Mouse (Mus musculus) left cerebral cortex, adult 11 months (tissue): ENCODE results near the gene Carns1.

Experiments used
- DNase-seq: peaks from one replicate; pipeline ENCODE4 v3.0.0; 2022; ENCODE audit warnings: low spot score

The Carns1 gene

GRCm38 (mm10) chr19:4171393-4172290, 3.6 kb downstream of the Carns1 start:
- DNase-seq, result no peak

- no peak for DNase-seq
Observed at GRCm38 (mm10) chr19:4170723-4171392, 4.4 kb downstream of the Carns1 start.

- no peak for DNase-seq
Observed at GRCm38 (mm10) chr19:4169810-4170209, 5.5 kb downstream of the Carns1 start.

GRCm38 (mm10) chr19:4169378-4169784, 5.9 kb downstream of the Carns1 start:
- DNase-seq, result peak; percentile 99

GRCm38 (mm10) chr19:4166678-4167476, 8.4 kb downstream of the Carns1 start:
- DNase-seq, result no peak

- DNase-seq, result no peak
Observed at GRCm38 (mm10) chr19:4164721-4165120, 10.6 kb downstream of the Carns1 start.

GRCm38 (mm10) chr19:4164100-4164499, 11.2 kb downstream of the Carns1 start:
- DNase-seq, result no peak

GRCm38 (mm10) chr19:4163543-4163887, 11.8 kb downstream of the Carns1 start:
- no peak for DNase-seq

- DNase-seq, result peak; percentile 95
Observed at GRCm38 (mm10) chr19:4162646-4163542, 12.4 kb downstream of the Carns1 start, which contains the start of gene Rps6kb2. Gene Rps6kb2 (minus strand): TSS chr19:4163354.

GRCm38 (mm10) chr19:4159049-4159448, 16.2 kb downstream of the Carns1 start:
- no peak for DNase-seq

- no peak for DNase-seq
Observed at GRCm38 (mm10) chr19:4156771-4157170, 18.5 kb downstream of the Carns1 start.

GRCm38 (mm10) chr19:4156073-4156579, 19.2 kb downstream of the Carns1 start:
- no peak for DNase-seq

- DNase-seq, result no peak
Observed at GRCm38 (mm10) chr19:4155223-4156072, 19.8 kb downstream of the Carns1 start.

GRCm38 (mm10) chr19:4154437-4155222, 20.6 kb downstream of the Carns1 start:
- DNase-seq, result no peak

- DNase-seq, result no peak
Observed at GRCm38 (mm10) chr19:4153232-4153654, 22.0 kb downstream of the Carns1 start, which contains the start of gene Ptprcap. Gene Ptprcap (plus strand): TSS chr19:4153604.

- DNase-seq, result no peak
Observed at GRCm38 (mm10) chr19:4152445-4153231, 22.6 kb downstream of the Carns1 start.

GRCm38 (mm10) chr19:4151898-4152297, 23.4 kb downstream of the Carns1 start:
- DNase-seq, result no peak

GRCm38 (mm10) chr19:4151488-4151860, 23.8 kb downstream of the Carns1 start:
- DNase-seq, result no peak
